Mouse (Mus musculus) embryonic facial prominence, embryonic 13.5 days (tissue): ENCODE data around the gene Gm14214. TPM values are rescaled to one million over a fixed set of nuclear protein-coding genes. Genes with fewer than 3 reads are reported as not detected.
A peak's percentile ranks its signal among the peaks of the same experiment; 100 is the strongest.

Source experiments
- ATAC-seq: fragments of 200-750 bp; cut with Nextera tagmentation; 2 replicates; pipeline ENCODE4 v1.8.0; 2017; ENCODE audit warnings: low read depth; ENCODE audit not compliant: insufficient number of reproducible peaks, insufficient read depth, low FRiP score, low TSS enrichment
- H3K27ac ChIP-seq: fragments of 300-500 bp; sonication (generic); 2 replicates; pipeline ENCODE4 v1.5.1; 2015; ENCODE audit warnings: moderate library complexity, mild to moderate bottlenecking, inconsistent platforms
- H3K27me3 ChIP-seq: fragments of 300-500 bp; sonication (generic); 2 replicates; pipeline ENCODE4 v1.6.1; 2015; ENCODE audit warnings: mild to moderate bottlenecking, inconsistent platforms
- H3K36me3 ChIP-seq: fragments of 300-500 bp; sonication (generic); 2 replicates; pipeline ENCODE4 v1.6.1; 2015; ENCODE audit warnings: mild to moderate bottlenecking, inconsistent platforms
- H3K4me1 ChIP-seq: fragments of 300-500 bp; sonication (generic); 2 replicates; pipeline ENCODE4 v1.6.1; 2015; ENCODE audit warnings: inconsistent platforms
- H3K4me2 ChIP-seq: fragments of 300-500 bp; sonication (generic); 2 replicates; pipeline ENCODE4 v1.6.1; 2015; ENCODE audit warnings: moderate library complexity, mild to moderate bottlenecking, inconsistent platforms
- H3K4me3 ChIP-seq: fragments of 300-500 bp; sonication (generic); 2 replicates; pipeline ENCODE4 v1.5.1; 2015; ENCODE audit warnings: mild to moderate bottlenecking, inconsistent platforms
- H3K9ac ChIP-seq: fragments of 300-500 bp; sonication (generic); 2 replicates; pipeline ENCODE4 v1.6.1; 2015; ENCODE audit warnings: mild to moderate bottlenecking, inconsistent platforms
- H3K9me3 ChIP-seq: fragments of 300-500 bp; sonication (generic); 2 replicates; pipeline ENCODE4 v1.6.1; 2016; ENCODE audit warnings: inconsistent platforms
- WGBS: fragments of 180-500 bp; shearing (Covaris S2); methylation state at CpG from one replicate; pipeline ENCODE4 v1.1.7; 2015; ENCODE audit warnings: mixed read lengths; 5-methylcytosine and 5-hydroxymethylcytosine counted together
- polyA plus RNA-seq: library from polyadenylated mRNA; unstranded; fragments of >200 nt; fragmentation: Nextera tagmentation; extraction: Ambion mirVana; gene quantifications from 2 replicates; pipeline ENCODE4 v1.2.1, GENCODE M21; 2015

Gm14214 gene
- polyA plus RNA-seq, 1 experiment from 2014 or later, result not detected

DNA sequence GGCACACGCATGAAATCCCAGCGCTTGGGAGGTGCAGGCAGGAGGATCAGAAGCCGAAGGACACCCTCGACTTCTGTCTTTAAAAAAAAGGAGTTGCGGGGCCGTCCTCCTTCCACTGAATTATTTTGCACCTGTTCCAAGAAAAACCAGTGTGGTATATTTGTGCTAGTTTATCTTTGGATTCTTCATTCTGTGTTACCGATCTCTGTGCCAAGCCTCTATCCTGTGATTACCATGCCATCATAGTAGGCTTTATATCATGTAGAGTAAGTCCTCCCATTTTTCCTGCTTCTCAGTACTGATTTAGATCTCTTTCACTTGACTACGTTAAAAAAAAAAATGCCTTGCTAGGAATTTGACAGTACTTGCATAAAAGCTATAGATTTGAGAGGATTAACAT, 1.8 kb upstream of the Gm14214 start:
- 76% methylated on average over 8 of the region's 8 CpGs for WGBS
- Histone ChIP-seq H3K27ac (no peak overlapping the region), H3K36me3 (no peaks in the 10 kb centered on the region), H3K27me3 (no peaks in the 10 kb centered on the region), H3K9me3 (no peaks in the 10 kb centered on the region), H3K4me1 (peaks cover 4% of the 10 kb centered on the region; the same call in 1 of the 2 replicates), H3K4me3 (no peak overlapping the region), H3K9ac (no peak overlapping the region), H3K4me2 (no peak overlapping the region)
- no peak for ATAC-seq

DNA sequence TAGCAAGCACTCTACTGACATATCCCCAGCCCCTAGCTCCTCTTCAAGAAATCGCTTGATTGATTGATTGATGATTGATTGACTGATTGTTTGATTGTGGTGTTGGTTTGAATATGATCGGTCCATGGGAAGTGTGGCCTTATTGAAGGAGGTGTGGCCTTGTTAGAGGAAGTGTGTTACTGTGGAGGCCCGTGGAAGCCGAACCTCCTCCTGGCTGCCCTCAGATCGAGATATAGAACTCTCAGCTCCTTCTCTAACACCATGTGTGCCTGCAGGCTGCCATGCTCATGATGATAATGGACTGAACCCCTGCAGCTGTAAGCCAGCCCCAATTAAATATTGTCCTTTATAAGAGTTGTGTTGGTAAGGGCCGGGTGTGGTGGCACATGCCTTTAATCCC, 2.8 kb downstream of the Gm14214 start:
- WGBS, result 85% methylated on average over 6 of the region's 6 CpGs
- no peak for ATAC-seq
- no peak overlapping the region for H3K4me3 ChIP-seq

DNA sequence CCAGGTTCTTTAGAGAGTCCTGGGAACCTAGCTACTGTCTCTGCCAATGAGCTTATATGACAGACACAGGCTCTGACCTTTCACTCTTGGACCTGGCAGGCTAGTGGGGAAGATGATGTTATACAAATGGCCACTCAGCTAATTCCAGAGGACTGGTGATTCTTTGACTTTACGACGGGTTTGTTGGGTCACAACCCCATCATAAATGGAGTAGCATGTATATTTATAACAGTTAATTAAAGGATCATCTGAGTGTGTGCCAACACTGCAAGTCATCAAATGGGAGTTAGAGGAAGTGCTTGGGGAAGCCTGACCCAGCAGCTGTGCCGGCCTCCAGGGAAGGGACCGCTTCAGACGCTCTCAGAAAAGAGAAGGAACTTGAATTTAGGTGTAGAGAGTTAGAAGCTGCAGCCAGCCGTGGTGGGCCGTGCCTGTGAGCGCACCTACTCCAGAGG, 4.2 kb downstream of the Gm14214 start:
- H3K4me1 ChIP-seq, result peaks cover 14% of the 10 kb centered on the region
- H3K27me3 ChIP-seq, result no peaks in the 10 kb centered on the region
- ATAC-seq, result no peak
- H3K4me3 ChIP-seq, result no peak overlapping the region
- 82% methylated on average over 8 of the region's 8 CpGs for WGBS
- H3K27ac ChIP-seq, result no peak overlapping the region
- no peak overlapping the region for H3K9ac ChIP-seq
- peaks cover 8% of the 10 kb centered on the region; the same call in 1 of the 2 replicates for H3K9me3 ChIP-seq
- no peak overlapping the region for H3K4me2 ChIP-seq
- H3K36me3 ChIP-seq, result no peaks in the 10 kb centered on the region

More for the DNA sequence above, 2.8 kb downstream of the Gm14214 start:
- Histone ChIP-seq H3K27me3 (no peaks in the 10 kb centered on the region), H3K36me3 (no peaks in the 10 kb centered on the region), H3K4me2 (no peak overlapping the region), H3K9me3 (no peaks in the 10 kb centered on the region), H3K27ac (no peak overlapping the region), H3K9ac (no peak overlapping the region), H3K4me1 (peaks cover 14% of the 10 kb centered on the region)

DNA sequence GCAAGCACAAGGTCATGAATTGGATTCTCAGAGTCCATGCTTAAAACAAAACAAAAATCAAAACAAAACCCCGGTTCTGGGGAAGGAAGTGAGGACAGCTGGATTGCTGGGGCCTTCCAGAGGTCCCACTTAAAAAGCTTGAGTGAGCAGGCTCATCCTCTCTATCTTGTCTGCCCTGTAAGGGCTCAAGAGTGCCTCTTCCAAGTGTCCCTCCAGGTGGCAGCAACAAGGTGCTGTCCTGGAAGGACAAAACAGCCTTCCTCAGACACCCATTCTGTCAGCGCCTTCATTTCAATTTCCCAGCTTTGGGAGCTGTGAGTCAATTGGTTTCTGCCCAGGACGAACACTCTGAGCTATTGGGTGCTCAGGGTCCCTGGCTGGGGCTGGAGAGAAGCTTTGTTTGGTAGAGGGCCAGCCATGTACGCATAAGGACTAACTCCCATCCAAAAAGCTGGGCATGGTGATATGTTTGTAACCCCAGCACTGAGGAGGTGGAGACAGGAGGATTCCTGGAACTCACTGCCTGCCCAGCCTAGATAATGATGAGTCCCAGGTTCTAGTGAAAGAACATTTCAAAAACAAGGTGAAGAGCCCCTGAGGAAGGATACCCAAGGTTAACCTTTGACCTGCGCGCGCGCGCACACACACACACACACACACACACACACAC, 4.9 kb downstream of the Gm14214 start:
- Histone ChIP-seq H3K4me3 (no peak overlapping the region), H3K27ac (no peak overlapping the region), H3K4me1 (peaks cover 14% of the 10 kb centered on the region), H3K36me3 (no peaks in the 10 kb centered on the region), H3K9me3 (peaks cover 12% of the 10 kb centered on the region; the same call in 1 of the 2 replicates), H3K27me3 (no peaks in the 10 kb centered on the region), H3K9ac (no peak overlapping the region), H3K4me2 (no peak overlapping the region)
- 81% methylated on average over 9 of the region's 9 CpGs for WGBS
- ATAC-seq, result no peak

DNA sequence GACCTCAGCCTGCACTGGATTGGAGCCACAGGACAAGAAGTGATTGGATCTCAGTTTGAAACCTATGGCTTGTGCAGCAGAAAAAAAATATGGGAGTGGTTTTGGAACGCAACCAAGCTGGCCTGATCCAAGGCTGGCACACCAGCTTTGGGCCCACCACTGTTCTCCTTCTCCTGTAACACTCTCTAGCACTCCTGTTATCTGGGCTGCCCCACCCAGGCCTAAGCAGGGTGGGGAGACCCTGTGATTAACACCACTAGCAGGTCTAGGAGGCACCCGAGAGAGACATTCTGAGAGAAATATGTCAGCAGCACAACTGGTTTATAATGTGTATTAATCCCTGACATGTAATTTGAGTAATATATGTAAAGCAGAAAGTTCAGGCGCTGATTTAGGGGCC, 6.6 kb downstream of the Gm14214 start:
- ATAC-seq, result 0 out of 2 replicates have a peak, but pooled peaks have one; percentile 62
- Histone ChIP-seq H3K36me3 (no peaks in the 10 kb centered on the region), H3K9me3 (peaks cover 12% of the 10 kb centered on the region; the same call in 1 of the 2 replicates), H3K27ac (no peak overlapping the region), H3K9ac (no peak overlapping the region), H3K4me2 (no peak overlapping the region), H3K4me1 (peaks cover 10% of the 10 kb centered on the region), H3K27me3 (no peaks in the 10 kb centered on the region), H3K4me3 (no peak overlapping the region)
- whole genome bisulfite sequencing, result 61% methylated on average over 3 of the region's 3 CpGs

DNA sequence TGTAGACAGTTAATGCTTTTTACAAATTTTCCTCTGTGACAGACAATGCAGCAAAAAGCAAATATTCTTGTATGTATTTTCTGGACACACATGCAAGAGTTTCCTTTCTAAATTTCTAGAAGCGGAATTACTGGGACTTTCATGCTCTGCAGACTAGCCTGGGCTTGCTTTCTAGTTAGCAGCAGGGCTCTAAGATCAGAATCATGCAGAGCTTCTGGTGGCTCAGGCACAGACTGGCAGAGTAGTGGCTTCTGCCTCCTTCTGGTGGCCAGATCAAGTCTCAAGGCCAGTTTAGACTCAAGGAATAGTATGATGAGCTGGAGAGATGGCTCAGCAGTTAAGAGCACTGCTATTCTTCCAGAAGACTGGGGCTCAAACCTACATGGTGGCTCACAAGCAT, 11.4 kb downstream of the Gm14214 start:
- Histone ChIP-seq H3K4me3 (no peak overlapping the region), H3K27ac (no peak overlapping the region), H3K4me1 (peaks cover 10% of the 10 kb centered on the region), H3K9ac (no peak overlapping the region), H3K4me2 (no peak overlapping the region), H3K9me3 (peaks cover 12% of the 10 kb centered on the region; the same call in 1 of the 2 replicates), H3K27me3 (no peaks in the 10 kb centered on the region), H3K36me3 (no peaks in the 10 kb centered on the region)
- ATAC-seq, result no peak
- WGBS, result 70% methylated on average over 1 of the region's 1 CpGs

DNA sequence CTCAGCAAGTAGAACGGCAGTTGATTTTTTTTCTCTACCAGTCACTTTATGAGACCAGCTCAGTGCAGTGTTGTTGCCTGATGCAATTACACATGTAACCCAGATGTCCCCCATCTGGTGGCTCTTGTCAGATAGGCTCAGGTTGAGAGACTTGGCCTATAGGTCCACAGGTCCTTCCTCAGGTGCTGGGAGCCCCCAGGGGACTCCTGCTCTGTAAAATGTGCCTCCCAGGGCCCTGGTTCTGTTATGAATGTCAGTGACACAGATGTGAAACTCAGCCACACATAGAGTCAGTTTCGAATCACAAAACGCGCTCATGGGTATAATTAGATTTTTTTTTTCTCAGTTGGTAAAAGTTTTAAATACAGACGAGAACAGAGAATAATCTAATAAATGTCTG, 12.1 kb downstream of the Gm14214 start:
- Histone ChIP-seq H3K9me3 (peaks cover 12% of the 10 kb centered on the region; the same call in 1 of the 2 replicates), H3K9ac (no peak overlapping the region), H3K27ac (no peak overlapping the region), H3K4me2 (no peak overlapping the region), H3K4me3 (no peak overlapping the region), H3K36me3 (no peaks in the 10 kb centered on the region), H3K27me3 (no peaks in the 10 kb centered on the region), H3K4me1 (peaks cover 3% of the 10 kb centered on the region)
- WGBS, result 61% methylated on average over 5 of the region's 5 CpGs
- ATAC-seq, result no peak

DNA sequence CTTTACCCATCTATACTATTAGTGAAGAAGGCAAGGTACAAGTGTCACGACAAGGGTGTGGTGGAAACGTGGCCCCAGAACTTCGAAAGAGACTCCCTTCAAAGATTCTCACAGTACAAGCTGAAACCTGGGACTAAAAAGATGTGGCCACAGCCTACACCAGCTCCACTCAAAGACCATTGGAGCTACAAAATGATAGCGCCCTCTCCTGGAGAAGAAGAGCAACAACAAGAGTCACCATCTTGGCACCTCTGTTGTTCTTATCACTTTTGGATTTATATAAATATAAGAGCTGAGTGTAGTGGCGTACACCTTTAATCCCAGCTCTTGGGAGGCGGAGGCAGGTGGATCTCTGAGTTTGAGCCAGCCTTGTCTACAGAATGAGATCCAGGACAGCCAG, 14.0 kb downstream of the Gm14214 start:
- Histone ChIP-seq H3K9ac (no peak overlapping the region), H3K27me3 (no peaks in the 10 kb centered on the region), H3K27ac (no peak overlapping the region), H3K4me1 (0 out of 2 replicates have a peak, but pooled peaks cover 3% of the 10 kb centered on the region), H3K9me3 (peaks cover 6% of the 10 kb centered on the region; the same call in 1 of the 2 replicates), H3K36me3 (no peaks in the 10 kb centered on the region), H3K4me3 (no peak overlapping the region), H3K4me2 (no peak overlapping the region)
- ATAC-seq, result no peak
- 61% methylated on average over 6 of the region's 6 CpGs for WGBS

DNA sequence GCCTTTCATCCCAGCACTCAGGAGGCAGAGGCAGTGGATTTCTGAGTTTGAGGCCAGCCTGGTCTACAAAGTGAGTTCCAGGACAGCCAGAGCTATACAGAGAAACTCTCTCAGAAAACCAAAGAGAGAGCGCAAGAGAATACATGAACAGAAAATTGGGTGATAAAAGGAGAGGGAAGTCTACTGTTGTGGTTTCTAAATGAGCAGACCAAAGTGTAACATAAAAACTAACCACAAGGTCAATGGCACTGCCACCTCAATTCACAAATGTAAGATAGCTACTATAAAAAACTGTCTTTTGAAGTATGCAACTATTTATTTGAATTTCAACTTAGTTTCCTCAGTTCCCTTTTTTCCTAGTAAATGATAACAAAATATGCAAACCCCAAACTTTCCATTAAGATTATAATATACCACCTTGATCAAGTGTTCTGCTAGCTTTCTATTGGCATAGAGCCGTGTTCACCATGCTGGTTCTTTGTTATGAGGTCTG, 15.7 kb downstream of the Gm14214 start:
- WGBS, result 90% methylated on average over 2 of the region's 2 CpGs
- H3K4me2 ChIP-seq, result no peak overlapping the region
- H3K4me3 ChIP-seq, result no peak overlapping the region
- no peak overlapping the region for H3K9ac ChIP-seq
- no peak for ATAC-seq
- peaks cover 12% of the 10 kb centered on the region for H3K4me1 ChIP-seq
- no peak overlapping the region for H3K27ac ChIP-seq
- no peaks in the 10 kb centered on the region for H3K9me3 ChIP-seq
- no peaks in the 10 kb centered on the region for H3K36me3 ChIP-seq
- H3K27me3 ChIP-seq, result no peaks in the 10 kb centered on the region

DNA sequence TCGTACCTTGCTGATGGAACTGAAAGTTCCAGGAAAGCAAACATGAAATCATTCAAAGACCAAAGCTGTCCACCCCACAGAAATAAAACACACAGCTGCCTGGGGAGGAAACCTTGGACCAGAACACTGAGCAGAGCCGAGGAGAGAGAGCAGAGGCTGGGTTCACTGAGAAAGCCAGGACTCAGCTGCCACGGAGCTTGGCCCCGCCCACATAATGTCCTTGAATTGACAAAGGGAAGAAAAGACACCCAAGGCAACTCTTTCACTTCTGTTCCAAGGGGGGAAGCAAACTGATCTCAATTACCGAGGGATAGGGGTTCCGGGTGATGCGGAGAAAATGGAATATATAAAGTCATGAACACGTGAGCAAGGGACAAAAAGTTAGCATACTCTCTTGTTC, 17.9 kb downstream of the Gm14214 start:
- 50% methylated on average over 8 of the region's 8 CpGs for WGBS
- ATAC-seq, result no peak

DNA sequence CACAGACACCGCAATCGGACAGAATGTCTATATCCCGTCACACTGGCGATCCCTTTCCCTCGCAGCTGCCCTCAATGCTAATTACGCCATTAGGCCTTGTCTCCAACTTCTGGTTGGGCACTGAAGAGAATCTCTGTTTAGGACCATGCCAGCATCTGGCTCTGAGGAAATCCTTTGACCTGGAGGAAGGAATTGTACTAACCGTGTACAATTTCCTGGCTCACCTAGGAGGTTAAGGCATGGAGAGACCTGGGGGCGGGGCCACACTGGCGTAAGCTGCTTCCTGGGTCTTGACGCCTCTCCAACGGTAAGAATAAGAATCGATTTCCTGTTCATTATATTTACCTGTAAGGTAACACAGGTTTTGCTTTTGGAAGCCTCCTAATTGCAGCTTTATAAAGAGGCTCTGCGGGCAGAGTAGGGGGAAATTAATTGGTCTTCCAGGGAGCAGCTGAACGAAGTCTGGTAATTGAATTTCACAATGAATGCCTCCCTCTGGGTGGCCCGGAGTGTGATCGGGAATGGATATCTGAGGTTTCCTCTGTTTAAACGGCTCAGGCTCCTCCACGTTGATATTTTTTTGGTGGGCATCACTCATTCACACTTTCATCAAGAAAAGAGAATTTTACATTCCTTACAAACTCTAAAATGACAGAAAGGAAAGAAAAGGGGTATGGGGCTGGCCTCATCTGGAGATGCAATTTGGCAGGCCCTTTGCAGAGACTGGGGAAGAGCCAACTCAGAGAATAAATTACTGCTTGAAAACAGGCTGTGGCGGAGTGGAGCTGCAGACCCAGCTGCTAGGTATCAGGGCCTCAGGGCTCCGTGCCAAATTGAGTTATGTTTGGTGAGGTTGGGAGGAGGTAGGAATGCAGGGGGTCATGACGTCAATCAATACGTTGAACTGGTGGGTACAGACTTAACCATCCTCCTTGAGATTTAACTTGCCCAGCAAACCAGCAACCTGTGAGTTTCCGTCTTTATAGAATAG, 20.5 kb downstream of the Gm14214 start:
- 39% methylated on average over 23 of the region's 23 CpGs for WGBS
- Histone ChIP-seq H3K4me1 (peaks cover 18% of the 10 kb centered on the region), H3K4me3 (no peak overlapping the region), H3K9me3 (no peaks in the 10 kb centered on the region), H3K4me2 (peak overlapping the region; percentile 43), H3K9ac (no peak overlapping the region), H3K36me3 (no peaks in the 10 kb centered on the region), H3K27ac (peak overlapping the region; percentile 49; the same call in 1 of the 2 replicates), H3K27me3 (no peaks in the 10 kb centered on the region)
- 0 out of 2 replicates have a peak, but pooled peaks have one; percentile 20 for ATAC-seq

More for the DNA sequence above, 17.9 kb downstream of the Gm14214 start:
- H3K9me3 ChIP-seq, result no peaks in the 10 kb centered on the region
- H3K27ac ChIP-seq, result no peak overlapping the region
- H3K9ac ChIP-seq, result no peak overlapping the region
- H3K4me1 ChIP-seq, result peaks cover 15% of the 10 kb centered on the region
- no peaks in the 10 kb centered on the region for H3K27me3 ChIP-seq
- no peak overlapping the region for H3K4me3 ChIP-seq
- H3K36me3 ChIP-seq, result no peaks in the 10 kb centered on the region
- H3K4me2 ChIP-seq, result no peak overlapping the region
